Mouse (Mus musculus) heart, adult 2 months (tissue): ENCODE data around the gene Zfp414. TPM values are rescaled to one million over a fixed set of nuclear protein-coding genes. Genes with fewer than 3 reads are reported as not detected.

Source experiments
- DNase-seq, 2 experiments: peaks; one replicate each; pipeline ENCODE4 v3.0.0; 2021
- H3K27ac ChIP-seq: fragments of 200-600 bp; 2 replicates; pipeline ENCODE4 v1.8.1; 2022
- H3K27me3 ChIP-seq: fragments of 200-500 bp; 2 replicates; pipeline ENCODE4 v1.6.1; 2012; ENCODE audit warnings: mild to moderate bottlenecking, low read length, inconsistent platforms, mixed read lengths; ENCODE audit not compliant: control insufficient read depth, insufficient read depth
- H3K36me3 ChIP-seq: fragments of 200-500 bp; 2 replicates; pipeline ENCODE4 v1.6.1; 2012; ENCODE audit warnings: low read length, inconsistent platforms; ENCODE audit not compliant: control insufficient read depth, insufficient read depth
- H3K4me1 ChIP-seq: fragments of 200-500 bp; 2 replicates; pipeline ENCODE4 v1.6.1; 2011; ENCODE audit warnings: low read length; ENCODE audit not compliant: control insufficient read depth, insufficient read depth
- H3K4me3 ChIP-seq: fragments of 200-600 bp; 2 replicates; pipeline ENCODE4 v1.8.1; 2022
- H3K79me2 ChIP-seq: fragments of 200-500 bp; replicated peaks from 2 replicates; pipeline ENCODE4 v1.6.1; 2012; ENCODE audit warnings: mild to moderate bottlenecking, inconsistent platforms, low read length, moderate library complexity, mixed read lengths; ENCODE audit not compliant: control insufficient read depth, insufficient read depth
- H3K9ac ChIP-seq: fragments of 200-500 bp; 2 replicates; pipeline ENCODE4 v1.6.1; 2012; ENCODE audit warnings: low read depth, mild to moderate bottlenecking, control low read depth, inconsistent platforms, low read length, mixed read lengths
- CTCF ChIP-seq: fragments of 200-600 bp; IDR thresholded peaks from 2 replicates; pipeline ENCODE4 v1.8.1; 2022; ENCODE audit warnings: antibody characterized with exemption, mild to moderate bottlenecking, moderate library complexity
- EP300 ChIP-seq: fragments of 200-500 bp; IDR thresholded peaks from 2 replicates; pipeline ENCODE4 v1.6.1; 2011; ENCODE audit warnings: low read depth, low read length, control low read depth; ENCODE audit not compliant: insufficient read depth
- POLR2A ChIP-seq: fragments of 200-500 bp; IDR thresholded peaks from 2 replicates; pipeline ENCODE4 v1.6.1; 2011; ENCODE audit warnings: mild to moderate bottlenecking, low read depth, low read length, control low read depth; ENCODE audit not compliant: insufficient read depth
- WGBS: fragments of 180-500 bp; shearing (Covaris S2); methylation state at CpG from one replicate; pipeline ENCODE4 v1.1.7; 2018; 5-methylcytosine and 5-hydroxymethylcytosine counted together
- intact Hi-C: fragments of 180-260 bp; cut with DNase I; formaldehyde crosslinking; loops from one replicate; pipeline ENCODE4 v1.15.1; 2025
- polyA plus RNA-seq: library from polyadenylated mRNA; depleted of rRNA; stranded (reverse); fragments of >200 nt; gene quantifications from 2 replicates; pipeline ENCODE4 v1.2.3, GENCODE M21; 2012; rRNA removed
- total RNA-seq, 2 experiments: library from RNA; stranded (reverse); gene quantifications; 2 replicates each; pipeline ENCODE4 v1.2.3; 2021

Gene Zfp414
- total and polyA plus RNA-seq, 3 experiments, result 7.3 to 28.4 (median 7.7) TPM

DNA sequence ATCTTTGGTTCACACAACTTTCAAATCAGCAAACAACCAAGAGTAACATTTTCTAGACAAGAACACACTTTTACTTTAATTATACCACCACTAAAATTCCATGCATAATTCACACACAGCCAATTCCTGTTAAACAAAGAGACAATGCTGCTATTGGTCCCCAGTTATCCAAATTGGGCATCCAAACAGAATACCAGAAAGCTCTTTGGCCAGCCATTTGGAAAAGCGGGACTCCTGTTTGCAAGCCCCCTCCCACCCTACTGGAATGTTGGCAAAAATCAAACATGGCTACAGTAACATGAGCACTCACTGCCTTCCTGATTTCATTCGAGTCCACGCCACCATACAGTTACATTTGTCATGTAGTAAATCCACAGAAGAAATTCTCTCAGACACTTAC, 40.8 kb downstream of the Zfp414 start:
- 87% methylated on average over 3 of the region's 3 CpGs for WGBS
- intact Hi-C loops, result no loop called here
- Histone ChIP-seq H3K4me3 (no peak overlapping the region), H3K9ac (no peak overlapping the region), H3K27ac (no peak overlapping the region), H3K27me3 (no peaks in the 10 kb centered on the region), H3K79me2 (peaks cover 3% of the 10 kb centered on the region; the same call in 1 of the 2 replicates), H3K4me1 (peaks cover 2% of the 10 kb centered on the region), H3K36me3 (peaks cover 57% of the 10 kb centered on the region)
- DNase-seq, result no peak
- no peak for TF ChIP-seq EP300
- TF ChIP-seq CTCF, result no peak
- TF ChIP-seq POLR2A, result no peak

- DNase-seq, result no peak
- H3K4me3 ChIP-seq, result no peak overlapping the region
- 74% methylated on average over 1 of the region's 1 CpGs for WGBS
- no peak for TF ChIP-seq CTCF
- TF ChIP-seq EP300, result no peak
- TF ChIP-seq POLR2A, result no peak
- peaks cover 74% of the 10 kb centered on the region for H3K36me3 ChIP-seq
- no peak overlapping the region for H3K9ac ChIP-seq
- H3K79me2 ChIP-seq, result peaks cover 6% of the 10 kb centered on the region
- H3K27me3 ChIP-seq, result no peaks in the 10 kb centered on the region
- intact Hi-C loops, result no loop called here
- H3K4me1 ChIP-seq, result peaks cover 6% of the 10 kb centered on the region
- no peak overlapping the region for H3K27ac ChIP-seq
Measured at GRCm38 (mm10) chr17:33673837-33674236, 44.9 kb downstream of the Zfp414 start.

- no peak overlapping the region for H3K4me3 ChIP-seq
- H3K4me1 ChIP-seq, result peaks cover 7% of the 10 kb centered on the region
- H3K27ac ChIP-seq, result no peak overlapping the region
- intact Hi-C loops, result no loop called here
- no peak for TF ChIP-seq POLR2A
- no peak for TF ChIP-seq CTCF
- TF ChIP-seq EP300, result no peak
- peaks cover 7% of the 10 kb centered on the region for H3K79me2 ChIP-seq
- H3K36me3 ChIP-seq, result peaks cover 73% of the 10 kb centered on the region
- no peaks in the 10 kb centered on the region for H3K27me3 ChIP-seq
- peak in 1 of 2 experiments; percentile 26 for DNase-seq
- no peak overlapping the region for H3K9ac ChIP-seq
Measured at GRCm38 (mm10) chr17:33675452-33675851, 46.6 kb downstream of the Zfp414 start.

DNA sequence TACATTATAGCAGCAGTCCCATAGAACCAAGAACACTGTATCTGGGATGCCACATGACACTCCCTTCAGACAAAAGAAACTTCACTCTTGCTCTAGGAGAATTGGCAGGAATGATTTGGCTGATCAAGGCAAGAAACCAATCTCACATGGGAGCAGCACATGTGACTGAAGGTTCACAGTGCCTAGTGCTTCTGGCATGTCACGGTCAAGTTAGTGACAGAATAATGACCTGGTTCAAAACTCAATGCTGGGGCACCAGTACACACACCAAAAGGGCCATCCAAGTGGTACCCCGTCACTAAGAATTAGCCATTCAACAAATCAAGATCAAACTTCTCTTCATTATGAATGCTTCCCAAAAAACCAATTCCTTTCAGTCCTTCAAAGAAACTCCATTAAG, 47.2 kb downstream of the Zfp414 start:
- H3K27me3 ChIP-seq, result no peaks in the 10 kb centered on the region
- TF ChIP-seq CTCF (no peak), EP300 (no peak), POLR2A (no peak)
- no peak overlapping the region for H3K27ac ChIP-seq
- H3K36me3 ChIP-seq, result peaks cover 70% of the 10 kb centered on the region
- H3K79me2 ChIP-seq, result peaks cover 7% of the 10 kb centered on the region
- intact Hi-C loops, result no loop called here
- H3K4me1 ChIP-seq, result peaks cover 7% of the 10 kb centered on the region
- H3K9ac ChIP-seq, result no peak overlapping the region
- WGBS, result 68% methylated on average over 2 of the region's 2 CpGs
- no peak overlapping the region for H3K4me3 ChIP-seq
- DNase-seq, result no peak

- Histone ChIP-seq H3K36me3 (peaks cover 79% of the 10 kb centered on the region), H3K79me2 (peaks cover 7% of the 10 kb centered on the region), H3K27ac (no peak overlapping the region), H3K27me3 (no peaks in the 10 kb centered on the region), H3K4me1 (peaks cover 15% of the 10 kb centered on the region), H3K9ac (no peak overlapping the region), H3K4me3 (no peak overlapping the region)
- TF ChIP-seq CTCF (no peak), POLR2A (no peak), EP300 (no peak)
- DNase-seq, result no peak
- intact Hi-C loops, result no loop called here
Measured at GRCm38 (mm10) chr17:33678771-33679170, 49.9 kb downstream of the Zfp414 start.

Other genes starting within 250 kb of the Zfp414 start
- 1 to 10 TPM; 3.7 to 4.4 TPM for gene Zfp101, start 234.4 kb upstream of the Zfp414 start, total RNA-seq
- 1.2 and 2.5 TPM in 2 replicates for gene Zfp101, start 234.4 kb upstream of the Zfp414 start, polyA plus RNA-seq
- not detected for gene Actl9, start 196.2 kb upstream of the Zfp414 start, total RNA-seq
- gene Actl9, start 196.2 kb upstream of the Zfp414 start, polyA plus RNA-seq, result 0.12 TPM in 1 of 2 replicates, not detected in the other
- gene Adamts10, start 104.9 kb upstream of the Zfp414 start, total RNA-seq, result 10 to 100 TPM; 13.6 to 14.7 TPM
- gene Adamts10, start 104.9 kb upstream of the Zfp414 start, polyA plus RNA-seq, result 49.0 and 52.2 TPM in 2 replicates
- 1 to 10 TPM; 2.3 to 3.1 TPM for gene Myo1f, start 73.4 kb upstream of the Zfp414 start, total RNA-seq
- gene Myo1f, start 73.4 kb upstream of the Zfp414 start, polyA plus RNA-seq, result 2.8 and 3.2 TPM in 2 replicates
- under 1 TPM in 1 of 2 experiments, not detected in 1; 0.32 TPM for gene Pram1, start 9.0 kb downstream of the Zfp414 start, total RNA-seq
- gene Pram1, start 9.0 kb downstream of the Zfp414 start, polyA plus RNA-seq, result 0.41 and 0.61 TPM in 2 replicates
- 10 to 100 TPM; 87.9 to 89.9 TPM for gene Hnrnpm, start 57.8 kb downstream of the Zfp414 start, total RNA-seq
- 36.2 and 51.2 TPM in 2 replicates for gene Hnrnpm, start 57.8 kb downstream of the Zfp414 start, polyA plus RNA-seq
- gene March2, start 89.6 kb downstream of the Zfp414 start, total RNA-seq, result 100 to 1,000 TPM; 136 to 182 TPM
- 146 and 147 TPM in 2 replicates for gene March2, start 89.6 kb downstream of the Zfp414 start, polyA plus RNA-seq
- 100 to 1,000 TPM; 238 to 272 TPM for gene Rab11b, start 131.4 kb downstream of the Zfp414 start, total RNA-seq
- gene Rab11b, start 131.4 kb downstream of the Zfp414 start, polyA plus RNA-seq, result 388 and 477 TPM in 2 replicates
- gene Angptl4, start 152.7 kb downstream of the Zfp414 start, total RNA-seq, result 1 to 10 TPM; 4.7 to 7.2 TPM
- gene Angptl4, start 152.7 kb downstream of the Zfp414 start, polyA plus RNA-seq, result 13.2 and 18.9 TPM in 2 replicates
- gene Kank3, start 181.4 kb downstream of the Zfp414 start, total RNA-seq, result 10 to 100 TPM; 54.6 to 61.0 TPM
- 139 and 168 TPM in 2 replicates for gene Kank3, start 181.4 kb downstream of the Zfp414 start, polyA plus RNA-seq
- gene Rps28, start 195.5 kb downstream of the Zfp414 start, total RNA-seq, result 100 to 1,000 TPM; 683 to 757 TPM
- 329 and 480 TPM in 2 replicates for gene Rps28, start 195.5 kb downstream of the Zfp414 start, polyA plus RNA-seq
- 100 to 1,000 TPM; 609 to 707 TPM for gene Ndufa7, start 195.5 kb downstream of the Zfp414 start, total RNA-seq
- gene Ndufa7, start 195.5 kb downstream of the Zfp414 start, polyA plus RNA-seq, result 755 and 759 TPM in 2 replicates
- gene Cd320, start 214.0 kb downstream of the Zfp414 start, total RNA-seq, result 10 to 100 TPM; 27.8 to 34.3 TPM
- 36.1 and 46.9 TPM in 2 replicates for gene Cd320, start 214.0 kb downstream of the Zfp414 start, polyA plus RNA-seq
- not detected for gene Gm7029, start 244.7 kb downstream of the Zfp414 start, total RNA-seq
- not detected in 2 replicates for gene Gm7029, start 244.7 kb downstream of the Zfp414 start, polyA plus RNA-seq